Mouse (Mus musculus): Measurements from ENCODE around the gene Cntnap5b. TPM values are rescaled to one million over a fixed set of nuclear protein-coding genes. Genes with fewer than 3 reads are reported as not detected.
"Not testable (repeated sequence)": the region's sequence is repeated elsewhere in the genome, so short reads cannot be mapped to it uniquely, and the experiment has no call there.

Gene Cntnap5b
- polyA plus RNA-seq, 1 experiment from 2014 or later, result not detected

DNA sequence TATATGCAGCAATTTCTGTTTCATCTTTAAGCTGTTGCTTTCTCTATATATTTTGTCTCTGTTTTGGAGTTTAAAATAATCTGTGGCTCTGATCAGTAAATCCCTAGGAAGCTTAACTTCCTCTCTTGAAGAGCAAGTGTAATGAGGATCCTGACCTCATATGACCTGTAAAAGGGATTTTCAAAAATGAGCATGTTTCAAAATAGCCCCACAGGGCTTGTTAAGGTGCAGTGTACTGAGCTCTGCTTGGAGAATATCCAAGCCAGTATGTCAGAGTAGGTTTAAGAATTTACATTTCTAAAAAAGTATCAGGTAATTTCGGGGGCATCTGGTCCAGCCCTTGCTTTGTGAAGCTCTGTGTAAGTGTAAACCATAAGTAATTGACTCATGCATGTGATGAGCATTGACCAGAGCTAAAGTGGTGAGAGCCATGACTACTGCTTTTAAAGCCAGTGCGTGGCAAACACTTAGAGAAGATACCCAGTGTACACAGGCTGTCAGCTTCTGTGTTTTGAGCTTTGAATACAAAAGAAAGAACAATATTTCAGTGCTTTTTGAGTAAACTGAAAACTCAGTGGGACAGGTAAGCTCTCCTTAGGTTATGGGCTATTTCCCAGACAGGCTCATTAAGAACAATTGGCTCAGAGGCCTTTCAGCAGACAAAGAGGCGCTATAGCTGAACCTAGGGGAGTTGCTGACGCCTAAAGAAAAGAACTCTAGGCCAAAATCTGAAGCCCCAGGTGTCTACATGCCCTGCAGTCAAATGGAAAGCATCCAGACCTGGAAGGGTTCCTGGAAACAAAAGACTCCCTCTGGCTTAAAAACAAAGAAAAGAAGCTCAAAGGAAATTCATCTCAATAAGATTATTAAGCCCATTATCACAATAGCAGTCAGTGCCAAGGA is 197.9 kb downstream of the Cntnap5b start:
- Histone ChIP-seq H3K9me3 (replicated peaks) (no peaks in the 10 kb centered on the region), H3K9ac (no peak overlapping the region), H3K27ac (ENCODE audit: poor library complexity, severe bottlenecking) (no peak overlapping the region), H3K4me2 (no peak overlapping the region), H3K27me3 (replicated peaks) (no peaks in the 10 kb centered on the region), H3K36me3 (no peaks in the 10 kb centered on the region), H3K4me3 (no peak overlapping the region), H3K4me1 (replicated peaks) (no peaks in the 10 kb centered on the region)
- ATAC-seq (ENCODE audit: insufficient number of reproducible peaks, low FRiP score), result no peak
- WGBS, result 41% methylated on average over 4 of the region's 4 CpGs

DNA sequence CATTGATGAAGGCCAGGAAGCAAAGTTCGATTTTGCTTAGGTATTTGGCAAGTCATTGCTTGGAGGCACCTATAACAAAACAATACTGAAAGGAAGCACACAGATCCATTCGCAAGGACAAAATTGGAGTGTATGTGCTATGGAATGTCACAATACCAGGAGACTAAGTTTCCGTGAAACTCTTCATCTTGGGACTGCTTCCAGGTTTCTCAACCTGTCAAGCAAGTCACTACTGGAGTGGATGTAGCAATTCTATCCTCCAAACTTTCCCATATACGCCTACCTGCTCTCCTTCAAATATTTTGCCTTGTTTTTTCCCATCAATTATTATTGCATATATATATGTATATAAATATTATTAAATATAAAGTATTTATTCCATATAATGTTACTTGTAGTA is 228.7 kb downstream of the Cntnap5b start:
- H3K27me3 ChIP-seq (replicated peaks); ATAC-seq (ENCODE audit: insufficient number of reproducible peaks, low FRiP score); H3K4me1 ChIP-seq (replicated peaks); H3K4me3 ChIP-seq; H3K9ac ChIP-seq; H3K27ac ChIP-seq (ENCODE audit: poor library complexity, severe bottlenecking); H3K9me3 ChIP-seq (replicated peaks); H3K36me3 ChIP-seq; H3K4me2 ChIP-seq: not testable (repeated sequence)
- WGBS, result 76% methylated on average over 4 of the region's 4 CpGs

DNA sequence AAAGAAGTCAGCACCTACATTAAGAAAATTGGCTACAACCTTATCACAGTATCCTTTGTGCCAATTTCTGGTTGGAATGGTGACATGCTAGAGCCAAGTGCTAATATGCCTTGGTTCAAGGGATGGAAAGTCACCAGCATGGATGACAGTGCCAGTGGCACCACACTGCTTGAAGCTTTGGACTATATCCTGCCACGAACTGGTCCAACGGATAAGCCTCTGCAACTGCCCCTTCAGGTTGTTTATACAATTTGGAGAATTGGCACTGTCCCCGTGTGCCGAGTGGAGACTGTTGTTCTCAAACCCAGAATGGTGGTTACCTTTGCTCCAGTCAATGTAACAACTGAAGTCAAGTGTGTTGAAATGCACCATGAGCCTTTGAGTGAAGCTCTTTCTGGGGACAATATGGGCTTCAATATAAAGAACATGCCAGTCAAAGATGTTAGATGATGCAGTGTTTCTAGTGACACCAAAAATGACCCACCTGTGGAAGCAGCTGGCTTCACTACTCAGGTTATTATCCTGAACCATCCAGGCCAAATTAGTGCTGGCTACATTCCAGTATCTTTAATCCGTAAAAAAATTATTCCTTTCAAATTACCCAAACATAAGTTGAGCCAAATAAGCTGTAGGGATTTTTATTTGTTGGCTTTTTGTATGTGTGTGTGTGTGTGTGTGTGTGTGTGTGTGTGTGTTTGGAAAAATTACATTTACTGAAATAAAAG is 233.6 kb downstream of the Cntnap5b start:
- Histone ChIP-seq H3K4me2 (no peak overlapping the region), H3K4me3 (no peak overlapping the region), H3K27me3 (replicated peaks) (no peaks in the 10 kb centered on the region), H3K36me3 (no peaks in the 10 kb centered on the region), H3K4me1 (replicated peaks) (no peaks in the 10 kb centered on the region), H3K27ac (ENCODE audit: poor library complexity, severe bottlenecking) (no peak overlapping the region), H3K9ac (no peak overlapping the region), H3K9me3 (replicated peaks) (no peaks in the 10 kb centered on the region)
- WGBS, result 70% methylated on average over 5 of the region's 5 CpGs
- no peak for ATAC-seq (ENCODE audit: insufficient number of reproducible peaks, low FRiP score)

DNA sequence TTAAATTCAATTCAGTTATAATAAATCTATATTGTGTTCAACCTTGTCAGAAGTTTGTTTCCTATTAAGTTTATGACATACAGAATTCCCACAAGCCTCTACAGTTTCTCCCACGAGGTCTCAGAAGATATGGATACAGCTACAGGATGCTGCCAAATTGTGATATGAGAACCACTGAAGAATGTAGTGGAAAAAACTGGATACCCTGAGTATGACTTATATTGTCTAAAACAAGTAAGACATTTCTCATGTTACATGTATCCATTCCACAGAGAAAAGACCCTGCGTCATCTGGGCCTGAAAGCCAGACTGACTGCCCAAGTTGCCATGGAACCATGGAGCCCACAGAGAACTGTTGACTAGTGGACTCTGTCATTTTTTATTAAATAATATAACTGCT is 269.2 kb downstream of the Cntnap5b start:
- Histone ChIP-seq H3K27me3 (replicated peaks) (no peaks in the 10 kb centered on the region), H3K9ac (no peak overlapping the region), H3K4me1 (replicated peaks) (no peaks in the 10 kb centered on the region), H3K9me3 (replicated peaks) (no peaks in the 10 kb centered on the region), H3K27ac (ENCODE audit: poor library complexity, severe bottlenecking) (no peak overlapping the region), H3K36me3 (no peaks in the 10 kb centered on the region), H3K4me3 (no peak overlapping the region), H3K4me2 (no peak overlapping the region)
- whole genome bisulfite sequencing, result 73% methylated on average over 2 of the region's 2 CpGs
- ATAC-seq (ENCODE audit: insufficient number of reproducible peaks, low FRiP score), result no peak

DNA sequence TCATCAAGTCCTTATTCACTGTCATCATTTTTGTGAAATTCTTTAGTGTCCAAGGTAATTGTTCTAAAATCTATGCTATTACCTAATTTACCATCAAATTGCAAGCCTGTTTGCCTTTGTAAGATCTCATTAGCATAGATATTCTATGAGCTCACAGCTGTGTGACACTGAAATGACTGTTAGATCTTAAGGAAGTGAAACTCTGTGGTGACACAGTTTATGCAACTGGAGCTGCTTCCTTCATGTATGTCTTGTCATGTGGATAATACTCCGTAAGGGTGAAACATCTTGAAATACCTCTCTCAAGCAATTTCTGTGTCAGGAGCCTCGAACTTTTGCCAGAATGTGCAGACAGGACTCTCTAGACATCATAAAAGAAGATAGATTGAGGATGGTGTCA is 307.2 kb downstream of the Cntnap5b start:
- no peaks in the 10 kb centered on the region for H3K27me3 ChIP-seq (replicated peaks)
- no peaks in the 10 kb centered on the region for H3K4me1 ChIP-seq (replicated peaks)
- no peak overlapping the region for H3K9ac ChIP-seq
- H3K4me2 ChIP-seq, result no peak overlapping the region
- no peak overlapping the region for H3K4me3 ChIP-seq
- 63% methylated on average over 2 of the region's 2 CpGs for WGBS
- no peaks in the 10 kb centered on the region for H3K9me3 ChIP-seq (replicated peaks)
- H3K27ac ChIP-seq (ENCODE audit: poor library complexity, severe bottlenecking), result no peak overlapping the region
- no peak for ATAC-seq (ENCODE audit: insufficient number of reproducible peaks, low FRiP score)
- H3K36me3 ChIP-seq, result no peaks in the 10 kb centered on the region

DNA sequence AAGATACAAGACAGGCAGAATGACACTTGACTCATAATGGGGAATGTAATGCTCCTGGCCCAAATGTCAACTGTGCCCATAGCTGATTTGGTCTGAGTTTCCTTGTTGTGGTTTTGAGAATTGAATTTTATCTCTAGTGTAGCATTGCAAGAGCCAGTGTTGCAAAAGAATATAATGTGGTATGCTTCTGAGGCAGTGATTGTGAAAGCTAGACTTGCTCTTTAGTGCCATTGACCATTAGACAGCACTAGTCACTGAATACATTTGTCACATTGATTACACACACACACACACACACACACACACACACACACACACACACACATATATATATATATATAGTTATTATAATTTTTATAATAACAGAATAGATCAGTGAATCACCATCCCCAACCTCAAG is 328.0 kb downstream of the Cntnap5b start:
- H3K27me3 ChIP-seq (replicated peaks), result no peaks in the 10 kb centered on the region
- no peak overlapping the region for H3K27ac ChIP-seq (ENCODE audit: poor library complexity, severe bottlenecking)
- no peaks in the 10 kb centered on the region for H3K4me1 ChIP-seq (replicated peaks)
- no peak overlapping the region for H3K4me2 ChIP-seq
- H3K36me3 ChIP-seq, result no peaks in the 10 kb centered on the region
- ATAC-seq (ENCODE audit: insufficient number of reproducible peaks, low FRiP score), result no peak
- H3K9me3 ChIP-seq (replicated peaks), result no peaks in the 10 kb centered on the region
- H3K4me3 ChIP-seq, result no peak overlapping the region
- H3K9ac ChIP-seq, result no peak overlapping the region

DNA sequence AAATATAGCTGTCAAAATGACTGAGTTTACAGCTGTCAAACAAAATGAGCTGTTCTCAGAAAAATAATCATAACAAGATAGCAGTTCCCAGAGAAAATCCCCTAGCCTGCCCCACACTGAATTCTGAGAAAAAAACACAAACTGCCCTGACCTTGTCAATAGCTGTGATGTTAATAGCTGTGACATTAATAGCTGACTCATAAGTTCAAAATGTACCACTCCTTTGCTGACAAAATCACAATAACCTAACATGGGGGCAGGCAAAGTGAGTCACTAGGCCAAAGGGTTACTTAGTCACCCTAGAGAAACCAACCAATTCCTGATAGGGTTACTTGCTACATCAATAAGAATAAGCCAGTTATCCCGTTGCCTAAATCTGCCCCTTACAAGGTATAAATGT is 328.5 kb downstream of the Cntnap5b start:
- Histone ChIP-seq H3K9me3 (replicated peaks) (no peaks in the 10 kb centered on the region), H3K4me1 (replicated peaks) (no peaks in the 10 kb centered on the region), H3K27ac (ENCODE audit: poor library complexity, severe bottlenecking) (no peak overlapping the region), H3K4me2 (no peak overlapping the region), H3K4me3 (no peak overlapping the region), H3K27me3 (replicated peaks) (no peaks in the 10 kb centered on the region), H3K9ac (no peak overlapping the region), H3K36me3 (no peaks in the 10 kb centered on the region)
- ATAC-seq (ENCODE audit: insufficient number of reproducible peaks, low FRiP score), result no peak
- WGBS, result 78% methylated on average over 1 of the region's 1 CpGs

DNA sequence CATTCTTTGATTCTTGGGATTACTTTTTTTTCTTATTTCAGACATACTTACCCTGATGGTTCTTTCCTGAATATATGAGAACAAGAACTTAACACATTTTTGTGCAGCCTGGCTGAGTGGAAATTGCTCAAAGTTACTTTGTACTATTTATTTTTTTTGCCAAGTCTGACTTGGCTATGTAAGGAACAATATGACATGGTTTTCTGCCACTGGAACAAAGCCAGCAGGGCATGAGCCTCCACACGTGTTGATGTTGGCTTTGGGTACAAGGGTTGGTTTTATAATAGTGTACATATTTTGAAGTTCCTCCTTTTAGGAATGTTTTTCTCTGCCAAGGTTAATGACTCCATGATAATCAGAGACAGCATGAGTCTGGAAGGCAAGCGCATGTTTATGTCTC is 331.8 kb downstream of the Cntnap5b start:
- Histone ChIP-seq H3K4me3 (no peak overlapping the region), H3K9me3 (replicated peaks) (no peaks in the 10 kb centered on the region), H3K27me3 (replicated peaks) (no peaks in the 10 kb centered on the region), H3K4me2 (no peak overlapping the region), H3K27ac (ENCODE audit: poor library complexity, severe bottlenecking) (no peak overlapping the region), H3K4me1 (replicated peaks) (no peaks in the 10 kb centered on the region), H3K36me3 (no peaks in the 10 kb centered on the region), H3K9ac (no peak overlapping the region)
- no peak for ATAC-seq (ENCODE audit: insufficient number of reproducible peaks, low FRiP score)
- 69% methylated on average over 2 of the region's 2 CpGs for WGBS

DNA sequence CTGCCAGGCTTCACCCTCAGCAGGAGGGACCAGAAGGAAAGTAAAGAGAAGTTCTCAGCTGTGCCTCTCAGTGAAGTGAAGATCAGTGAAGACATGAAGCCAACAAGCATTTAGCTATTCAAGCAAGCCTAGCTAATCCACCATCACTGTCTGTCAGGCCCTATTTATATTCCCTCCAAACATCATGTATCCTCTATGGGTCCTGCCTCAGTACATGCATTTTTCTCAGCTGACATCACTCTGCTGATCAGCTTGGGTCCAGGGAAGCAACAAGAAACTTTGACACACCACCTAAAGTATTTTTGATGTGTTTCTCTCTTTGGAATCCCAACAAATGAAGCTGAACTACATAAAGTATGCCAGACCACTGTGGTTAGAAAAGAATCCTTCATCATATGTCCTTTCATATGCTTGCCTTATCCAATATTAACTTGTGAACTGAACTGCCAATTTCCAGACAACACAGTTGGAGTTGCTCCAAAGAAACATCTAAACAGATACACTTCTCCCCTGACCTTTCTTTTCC is 349.9 kb downstream of the Cntnap5b start:
- Histone ChIP-seq H3K9me3 (replicated peaks) (no peaks in the 10 kb centered on the region), H3K4me2 (no peak overlapping the region), H3K4me3 (no peak overlapping the region), H3K27ac (ENCODE audit: poor library complexity, severe bottlenecking) (no peak overlapping the region), H3K27me3 (replicated peaks) (no peaks in the 10 kb centered on the region), H3K36me3 (no peaks in the 10 kb centered on the region), H3K4me1 (replicated peaks) (no peaks in the 10 kb centered on the region), H3K9ac (no peak overlapping the region)
- no peak for ATAC-seq (ENCODE audit: insufficient number of reproducible peaks, low FRiP score)

DNA sequence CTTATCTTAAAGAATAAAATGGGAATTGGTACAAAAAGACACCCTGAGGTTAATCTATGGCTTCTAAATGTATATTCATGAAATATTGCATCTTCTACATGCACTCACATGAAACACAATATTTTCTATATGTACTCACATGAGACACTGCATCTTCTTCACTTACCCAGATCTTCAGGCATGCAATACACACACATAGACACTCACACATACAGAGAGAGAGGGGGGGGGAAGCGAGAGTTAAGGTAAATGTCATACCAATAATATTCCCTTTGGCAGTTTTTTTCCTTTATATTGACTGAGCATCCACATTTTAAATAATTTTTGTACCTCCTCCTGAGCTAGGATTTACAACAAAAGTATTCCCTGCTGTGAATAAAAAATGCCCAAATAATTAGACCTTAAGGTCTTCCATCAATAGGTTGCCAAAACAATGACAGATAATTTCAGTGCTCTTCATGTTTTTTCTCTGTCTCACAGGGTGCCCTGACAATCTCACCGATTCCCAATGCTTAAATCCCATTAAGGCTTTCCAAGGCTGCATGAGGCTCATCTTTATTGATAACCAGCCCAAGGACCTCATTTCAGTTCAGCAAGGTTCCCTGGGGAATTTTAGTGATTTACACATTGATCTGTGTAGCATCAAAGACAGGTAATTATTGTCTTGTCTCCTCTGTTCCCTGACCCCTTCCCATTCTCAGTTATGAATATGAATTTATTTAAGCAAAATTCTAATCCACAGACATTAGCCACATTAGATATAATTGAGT is 391.2 kb downstream of the Cntnap5b start:
- no peak for ATAC-seq (ENCODE audit: insufficient number of reproducible peaks, low FRiP score)

DNA sequence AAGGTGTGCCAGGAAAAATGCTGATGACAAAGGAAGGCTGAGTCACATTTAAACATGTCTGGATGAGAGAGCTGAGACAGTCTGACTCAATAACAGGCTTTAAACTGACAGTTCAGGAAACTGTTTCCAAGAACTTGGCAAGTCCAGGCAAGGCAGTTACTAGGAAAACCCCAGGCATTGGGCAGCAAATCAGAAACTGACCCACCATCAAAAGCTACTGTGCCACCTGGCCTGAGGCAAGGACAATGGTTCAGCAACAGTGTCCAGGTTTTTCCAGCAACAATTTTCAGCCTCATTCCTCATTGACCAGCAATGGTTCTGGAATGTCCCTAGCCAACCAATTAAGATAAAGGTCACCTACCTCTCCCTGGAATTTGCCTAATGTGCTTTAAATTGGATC is 399.0 kb downstream of the Cntnap5b start:
- Histone ChIP-seq H3K4me2 (no peak overlapping the region), H3K36me3 (no peaks in the 10 kb centered on the region), H3K27ac (ENCODE audit: poor library complexity, severe bottlenecking) (no peak overlapping the region), H3K4me1 (replicated peaks) (no peaks in the 10 kb centered on the region), H3K9ac (no peak overlapping the region), H3K9me3 (replicated peaks) (no peaks in the 10 kb centered on the region), H3K27me3 (replicated peaks) (no peaks in the 10 kb centered on the region), H3K4me3 (no peak overlapping the region)
- ATAC-seq (ENCODE audit: insufficient number of reproducible peaks, low FRiP score), result no peak

More for the DNA sequence above, 391.2 kb downstream of the Cntnap5b start:
- Histone ChIP-seq H3K4me3 (no peak overlapping the region), H3K9ac (no peak overlapping the region), H3K36me3 (no peaks in the 10 kb centered on the region), H3K9me3 (replicated peaks) (no peaks in the 10 kb centered on the region), H3K27me3 (replicated peaks) (no peaks in the 10 kb centered on the region), H3K27ac (ENCODE audit: poor library complexity, severe bottlenecking) (no peak overlapping the region), H3K4me2 (no peak overlapping the region), H3K4me1 (replicated peaks) (no peaks in the 10 kb centered on the region)
- WGBS, result 64% methylated on average over 2 of the region's 2 CpGs
